9 mouse cellular contexts compared by ENCODE assay signal in the genomic region with DNA sequence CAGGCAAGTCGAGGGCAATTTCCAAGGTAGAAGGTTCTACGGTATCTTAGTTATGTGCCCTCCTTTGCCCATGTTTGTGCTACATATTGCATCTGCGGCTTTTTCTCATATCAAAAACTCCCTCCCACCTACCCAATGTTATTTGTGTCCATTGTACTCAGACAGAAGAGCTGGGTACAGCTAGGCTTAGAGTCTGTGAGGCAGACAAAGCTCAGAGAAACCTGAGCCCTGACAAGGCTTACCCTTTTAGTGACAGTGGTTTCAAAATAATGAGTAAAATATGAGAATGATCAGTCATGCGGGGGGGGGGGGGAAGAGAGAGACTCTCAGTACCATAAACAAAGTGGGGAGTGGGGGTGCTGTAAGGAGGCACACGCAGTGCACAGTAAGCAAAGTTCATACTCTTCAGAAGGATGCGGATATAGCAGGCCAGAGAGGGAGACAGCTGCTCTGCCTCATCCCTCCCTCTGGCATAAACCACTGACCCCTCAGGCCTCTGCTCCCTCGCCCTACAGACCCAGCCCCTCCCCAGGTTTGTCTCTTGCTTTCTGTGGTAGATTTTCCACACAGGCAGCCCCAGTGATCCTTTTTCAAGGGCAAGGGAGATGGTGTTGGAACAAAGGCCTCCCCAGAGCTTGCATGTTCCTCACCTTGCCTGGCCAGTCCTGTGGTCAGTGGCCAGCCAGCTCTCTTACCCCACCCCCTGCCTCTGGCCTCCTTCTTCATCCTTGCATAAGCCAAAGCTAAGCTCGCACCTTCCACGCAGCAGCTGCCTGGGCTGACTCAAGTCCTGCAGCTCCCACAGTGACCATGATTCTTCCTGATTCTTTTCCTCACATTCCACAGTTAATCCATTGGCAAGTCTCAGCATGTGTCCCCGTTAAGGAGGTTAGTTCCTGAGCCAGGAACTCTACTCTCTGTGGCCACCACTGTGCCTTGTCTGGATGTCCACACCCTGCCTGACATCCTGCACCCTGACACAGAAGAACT. TPM values are rescaled to one million over a fixed set of nuclear protein-coding genes. Genes with fewer than 3 reads are reported as not detected.
DNase-seq lines count a peak whose midpoint lies in the region; ATAC-seq lines count a peak whose summit lies in the region.
"Had no signal": no experiment of that assay in that cellular context is flagged by ENCODE, and none has a peak within 500 bp of the region (broad histone marks: within the 10 kb centered on the region; RNA-seq: fewer than 3 reads in every experiment).

No protein-coding gene starts in this region.

- H3K4me2 ChIP-seq in heart, embryonic 12.5 days, result no peak overlapping the region

- 0 out of 2 replicates have a peak, but pooled peaks have one; percentile 42 for ATAC-seq in heart, embryonic 12.5 days (ENCODE audit: insufficient number of reproducible peaks, low FRiP score)

- H3K9me3 ChIP-seq in heart, embryonic 12.5 days (replicated peaks), result no peaks in the 10 kb centered on the region

- 56% methylated on average over 10 of the region's 10 CpGs for WGBS in heart, embryonic 12.5 days

- peak; percentile 18 for DNase-seq in adrenal gland, postnatal 14 days
- DNase-seq in adrenal gland, postnatal 10 days, result no peak
- peak; percentile 29 for DNase-seq in lung, postnatal 10 days
- no peak for DNase-seq in lung, postnatal 14 days
- peak; percentile 28 to 56 for DNase-seq in right cerebral cortex, postnatal 36 days (ENCODE audit: low spot score in 2 of 2)
- DNase-seq in spleen, postnatal 4 days (ENCODE audit: low spot score in 2 of 2), result no peak
- DNase-seq in B cell, adult 2 months, result no peak
- DNase-seq: thymus, postnatal 4 days had no signal

- peaks cover 12% of the 10 kb centered on the region for H3K4me1 ChIP-seq in heart, embryonic 12.5 days (replicated peaks)

- no peak overlapping the region for H3K9ac ChIP-seq in heart, embryonic 12.5 days

- no peak overlapping the region for H3K27ac ChIP-seq in heart, embryonic 12.5 days (ENCODE audit: poor library complexity, severe bottlenecking)

- no peak overlapping the region for H3K4me3 ChIP-seq in heart, embryonic 12.5 days

- H3K36me3 ChIP-seq in heart, embryonic 12.5 days, result no peaks in the 10 kb centered on the region

- H3K27me3 ChIP-seq in heart, embryonic 12.5 days (replicated peaks), result no peaks in the 10 kb centered on the region

RNA-seq across cellular contexts. Expression of gene Hhat, which starts 35.4 kb away (rescaled TPM):
- 4.6 TPM in 2 replicates for total RNA-seq in adrenal gland, postnatal 14 days (2021)
- total RNA-seq in adrenal gland, postnatal 10 days (2021), result 1 to 10 TPM; 6.8 to 7.3 TPM
- 6.7 and 10.2 TPM in 2 replicates for polyA plus RNA-seq in heart, embryonic 12.5 days (2016; fragmentation: Nextera tagmentation; extraction: Ambion mirVana)

RNA-seq across cellular contexts. Expression of gene Sertad4, which starts 49.1 kb away (rescaled TPM):
- total RNA-seq in adrenal gland, postnatal 14 days (2021), result 5.9 and 6.6 TPM in 2 replicates
- total RNA-seq in adrenal gland, postnatal 10 days (2021), result 1 to 10 TPM; 7.9 to 9.3 TPM
- 18.1 and 18.8 TPM in 2 replicates for polyA plus RNA-seq in heart, embryonic 12.5 days (2016; fragmentation: Nextera tagmentation; extraction: Ambion mirVana)

Comparison
In these comparisons a context has a peak if more than half of its experiments do, and no peak if none do; other contexts are left out.
1. DNase-seq: peak in adrenal gland, postnatal 14 days (single experiment), lung, postnatal 10 days (single experiment) and right cerebral cortex, postnatal 36 days (2 of 2); none in adrenal gland, postnatal 10 days (single experiment), lung, postnatal 14 days (single experiment), spleen, postnatal 4 days (0 of 2) and B cell, adult 2 months (0 of 2).